Mouse (Mus musculus): Measurements from ENCODE around the gene Tmem132d. TPM values are rescaled to one million over a fixed set of nuclear protein-coding genes. Genes with fewer than 3 reads are reported as not detected.

Tmem132d gene
- total RNA-seq, 1 experiment = 2.5 TPM

DNA sequence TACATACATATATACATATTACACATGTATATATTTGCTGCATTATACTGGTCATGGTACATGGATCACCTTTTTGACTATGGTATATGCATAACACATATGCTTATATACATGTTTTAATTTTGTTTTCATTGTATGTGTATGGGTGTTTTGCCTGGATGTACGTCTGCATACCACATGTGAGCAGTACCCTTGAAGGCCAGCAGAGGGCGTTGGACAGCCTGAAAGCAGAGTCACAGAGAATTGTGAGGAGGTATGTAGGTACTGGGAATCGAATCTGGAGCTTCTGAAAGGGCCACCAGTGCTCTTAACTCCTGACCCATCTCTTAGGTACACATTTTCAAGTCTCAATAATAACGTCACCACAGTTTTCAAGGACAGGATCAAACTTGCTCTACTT is 43.2 kb downstream of the Tmem132d start:
- TF ChIP-seq ZC3H11A (IDR thresholded peaks at IDR 0.05; ENCODE audit: borderline replicate concordance, low read depth, low read length) = no peak
- TF ChIP-seq CHD2 (IDR thresholded peaks at IDR 0.05; ENCODE audit: low read depth, low read length) = no peak
- no peak for TF ChIP-seq MAFK (IDR thresholded peaks at IDR 0.05; ENCODE audit: insufficient read depth, low read depth, low read length)
- TF ChIP-seq HCFC1 (IDR thresholded peaks at IDR 0.05; ENCODE audit: borderline replicate concordance, insufficient read depth, low read length) = no peak
- no peak for TF ChIP-seq ZNF384 (IDR thresholded peaks at IDR 0.05; ENCODE audit: low read depth, low read length)
- Histone ChIP-seq H3K36me3 (ENCODE audit: control insufficient read depth, insufficient read depth, low read length, poor library complexity, severe bottlenecking) (no peaks in the 10 kb centered on the region), H3K9ac (ENCODE audit: insufficient read depth, low read depth, low read length, poor library complexity, severe bottlenecking) (no peak overlapping the region), H3K27ac (ENCODE audit: insufficient read depth, low read depth, low read length, poor library complexity, severe bottlenecking) (no peak overlapping the region), H3K9me3 (ENCODE audit: control insufficient read depth, insufficient read depth, low read depth, low read length) (no peaks in the 10 kb centered on the region; the same call in 1 of the 2 replicates), H3K4me3 (ENCODE audit: insufficient read depth in 1 of 2, low read depth in 1 of 2, low read length in 2 of 2, poor library complexity in 1 of 2, severe bottlenecking in 1 of 2) (no peak overlapping the region), H3K4me1 (ENCODE audit: control insufficient read depth in 2 of 2, insufficient read depth in 2 of 2, low read length in 2 of 2, poor library complexity in 1 of 2) (no peaks in the 10 kb centered on the region)
- DNase-seq (ENCODE audit: low read depth, low spot score) = peak; percentile 42
- in situ Hi-C loops (cut with MboI; ENCODE audit: low sequenced_read_pairs in 2 of 2, unreplicated experiment in 2 of 2) = no loop called here

GRCm38 (mm10) chr5:128388358-128389141 is 44.3 kb downstream of the Tmem132d start:
- H3K4me3 ChIP-seq (ENCODE audit: insufficient read depth in 1 of 2, low read depth in 1 of 2, low read length in 2 of 2, poor library complexity in 1 of 2, severe bottlenecking in 1 of 2) = no peak overlapping the region
- in situ Hi-C loops (cut with MboI; ENCODE audit: low sequenced_read_pairs in 2 of 2, unreplicated experiment in 2 of 2) = no loop called here
- no peaks in the 10 kb centered on the region for H3K36me3 ChIP-seq (ENCODE audit: control insufficient read depth, insufficient read depth, low read length, poor library complexity, severe bottlenecking)
- H3K27ac ChIP-seq (ENCODE audit: insufficient read depth, low read depth, low read length, poor library complexity, severe bottlenecking) = no peak overlapping the region
- no peak for DNase-seq (ENCODE audit: low read depth, low spot score)
- H3K9ac ChIP-seq (ENCODE audit: insufficient read depth, low read depth, low read length, poor library complexity, severe bottlenecking) = no peak overlapping the region
- H3K9me3 ChIP-seq (ENCODE audit: control insufficient read depth, insufficient read depth, low read depth, low read length) = no peaks in the 10 kb centered on the region; the same call in 1 of the 2 replicates
- TF ChIP-seq ZNF384 (IDR thresholded peaks at IDR 0.05; ENCODE audit: low read depth, low read length) (no peak), MAFK (IDR thresholded peaks at IDR 0.05; ENCODE audit: insufficient read depth, low read depth, low read length) (no peak), ZC3H11A (IDR thresholded peaks at IDR 0.05; ENCODE audit: borderline replicate concordance, low read depth, low read length) (no peak), HCFC1 (IDR thresholded peaks at IDR 0.05; ENCODE audit: borderline replicate concordance, insufficient read depth, low read length) (no peak)
- no peaks in the 10 kb centered on the region for H3K4me1 ChIP-seq (ENCODE audit: control insufficient read depth in 2 of 2, insufficient read depth in 2 of 2, low read length in 2 of 2, poor library complexity in 1 of 2)

DNA sequence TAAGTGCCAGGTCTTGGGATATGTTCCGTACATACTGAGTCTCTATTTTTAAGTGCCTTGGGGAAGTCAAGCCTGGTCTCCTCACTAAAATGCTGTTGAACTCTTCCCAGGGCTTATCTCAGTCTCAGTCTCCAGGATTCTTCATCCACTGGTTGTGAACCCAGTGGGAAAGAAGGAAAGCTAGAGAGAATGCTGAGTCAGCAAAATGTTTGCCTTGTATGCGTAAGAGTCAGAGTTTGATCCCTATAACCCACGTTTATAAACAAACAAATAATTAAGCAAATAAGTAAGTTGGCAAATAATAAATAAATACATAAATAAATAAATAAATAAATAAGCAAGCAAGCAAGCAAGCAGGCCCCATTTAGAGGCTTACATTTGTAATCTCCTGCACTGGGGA is 63.1 kb downstream of the Tmem132d start:
- Histone ChIP-seq H3K4me1 (ENCODE audit: control insufficient read depth in 2 of 2, insufficient read depth in 2 of 2, low read length in 2 of 2, poor library complexity in 1 of 2) (no peaks in the 10 kb centered on the region), H3K27ac (ENCODE audit: insufficient read depth, low read depth, low read length, poor library complexity, severe bottlenecking) (no peak overlapping the region), H3K36me3 (ENCODE audit: control insufficient read depth, insufficient read depth, low read length, poor library complexity, severe bottlenecking) (no peaks in the 10 kb centered on the region), H3K4me3 (ENCODE audit: insufficient read depth in 1 of 2, low read depth in 1 of 2, low read length in 2 of 2, poor library complexity in 1 of 2, severe bottlenecking in 1 of 2) (no peak overlapping the region), H3K9ac (ENCODE audit: insufficient read depth, low read depth, low read length, poor library complexity, severe bottlenecking) (no peak overlapping the region), H3K9me3 (ENCODE audit: control insufficient read depth, insufficient read depth, low read depth, low read length) (no peaks in the 10 kb centered on the region)
- no peak for DNase-seq (ENCODE audit: low read depth, low spot score)
- TF ChIP-seq MAFK (IDR thresholded peaks at IDR 0.05; ENCODE audit: insufficient read depth, low read depth, low read length) = peak; percentile 99
- TF ChIP-seq HCFC1 (IDR thresholded peaks at IDR 0.05; ENCODE audit: borderline replicate concordance, insufficient read depth, low read length) = no peak
- in situ Hi-C loops (cut with MboI; ENCODE audit: low sequenced_read_pairs in 2 of 2, unreplicated experiment in 2 of 2) = no loop called here

- H3K9me3 ChIP-seq (ENCODE audit: control insufficient read depth, insufficient read depth, low read depth, low read length) = no peaks in the 10 kb centered on the region
- no peak for DNase-seq (ENCODE audit: low read depth, low spot score)
- in situ Hi-C loops (cut with MboI; ENCODE audit: low sequenced_read_pairs in 2 of 2, unreplicated experiment in 2 of 2) = no loop called here
- no peak overlapping the region for H3K9ac ChIP-seq (ENCODE audit: insufficient read depth, low read depth, low read length, poor library complexity, severe bottlenecking)
- no peak overlapping the region for H3K27ac ChIP-seq (ENCODE audit: insufficient read depth, low read depth, low read length, poor library complexity, severe bottlenecking)
- no peaks in the 10 kb centered on the region for H3K4me1 ChIP-seq (ENCODE audit: control insufficient read depth in 2 of 2, insufficient read depth in 2 of 2, low read length in 2 of 2, poor library complexity in 1 of 2)
- no peak overlapping the region for H3K4me3 ChIP-seq (ENCODE audit: insufficient read depth in 1 of 2, low read depth in 1 of 2, low read length in 2 of 2, poor library complexity in 1 of 2, severe bottlenecking in 1 of 2)
- H3K36me3 ChIP-seq (ENCODE audit: control insufficient read depth, insufficient read depth, low read length, poor library complexity, severe bottlenecking) = no peaks in the 10 kb centered on the region
- TF ChIP-seq HCFC1 (IDR thresholded peaks at IDR 0.05; ENCODE audit: borderline replicate concordance, insufficient read depth, low read length) (no peak), CHD2 (IDR thresholded peaks at IDR 0.05; ENCODE audit: low read depth, low read length) (no peak), ZNF384 (IDR thresholded peaks at IDR 0.05; ENCODE audit: low read depth, low read length) (no peak), ZC3H11A (IDR thresholded peaks at IDR 0.05; ENCODE audit: borderline replicate concordance, low read depth, low read length) (no peak), MAFK (IDR thresholded peaks at IDR 0.05; ENCODE audit: insufficient read depth, low read depth, low read length) (no peak)
These were observed 63.8 kb downstream of the Tmem132d start for GRCm38 (mm10) chr5:128369111-128369510.
